Mouse (Mus musculus) lung, postnatal 4 days (tissue): ENCODE data around the gene Apeh.
A peak's percentile ranks its signal among the peaks of the same experiment; 100 is the strongest.

Experiments
- DNase-seq, 2 experiments: peaks; one replicate each; pipeline ENCODE4 v3.0.0; 2021

The Apeh gene

GRCm38 (mm10) chr9:108049561-108050251, 44.7 kb downstream of the Apeh start:
- no peak for DNase-seq

- DNase-seq: peak; percentile 97 to 98
Measured at GRCm38 (mm10) chr9:108049016-108049455, 45.4 kb downstream of the Apeh start, which contains the start of gene Gmppb. TSS of gene Gmppb (plus strand) at chr9:108049242.

- DNase-seq: no peak
Measured at GRCm38 (mm10) chr9:108048566-108048955, 45.8 kb downstream of the Apeh start.

GRCm38 (mm10) chr9:108047601-108048565, 46.5 kb downstream of the Apeh start:
- DNase-seq: no peak

- no peak for DNase-seq
Measured at GRCm38 (mm10) chr9:108046582-108046981, 47.8 kb downstream of the Apeh start.

GRCm38 (mm10) chr9:108044751-108045492, 49.5 kb downstream of the Apeh start:
- DNase-seq: no peak
